Mouse (Mus musculus) adrenal gland, adult 18-20 months (tissue): ENCODE measurements around the gene Ppm1h. TPM values are rescaled to one million over a fixed set of nuclear protein-coding genes. Genes with fewer than 3 reads are reported as not detected.

ENCODE experiments used
- DNase-seq, 2 experiments: peaks; one replicate each; pipeline ENCODE4 v3.0.0; 2021 to 2022; ENCODE audit warnings: low spot score in 2 of 2
- long read RNA-seq, 2 experiments: library from polyadenylated mRNA; stranded (forward); transcript quantifications; one replicate each; pipeline ENCODE4 v2.0.0; 2021
- total RNA-seq, 2 experiments: library from RNA; stranded (reverse); gene quantifications; 1 replicate in 1 of 2; 2 replicates in 1 of 2; pipeline ENCODE4 v1.2.3; 2021

Gene Ppm1h
- 10 to 100 TPM; 12.9 to 22.6 TPM for total RNA-seq
- long read RNA-seq, experiment 1, full-length matches to known transcripts: 3 of 5 reads
- long read RNA-seq, experiment 1, partial matches to known transcripts: 1 of 5 reads
- long read RNA-seq, experiment 1, other reads (novel, unspliced or antisense): 1 of 5 reads
- long read RNA-seq, experiment 2, full-length matches to known transcripts: 6 of 12 reads
- long read RNA-seq, experiment 2, partial matches to known transcripts: 1 of 12 reads
- long read RNA-seq, experiment 2, other reads (novel, unspliced or antisense): 5 of 12 reads

GRCm38 (mm10) chr10:122678541-122679436, at the start of gene Ppm1h:
Gene Ppm1h, plus strand, starts transcription at chr10:122678762.
- DNase-seq: peak; percentile 60 to 69

GRCm38 (mm10) chr10:122629003-122629402, 49.6 kb upstream of the Ppm1h start:
- DNase-seq: no peak

- no peak for DNase-seq
These were observed 38.7 kb upstream of the Ppm1h start for GRCm38 (mm10) chr10:122639879-122640278.

GRCm38 (mm10) chr10:122641263-122641795, 37.2 kb upstream of the Ppm1h start:
- no peak for DNase-seq

- DNase-seq: no peak
These were observed 36.4 kb upstream of the Ppm1h start for GRCm38 (mm10) chr10:122642125-122642524.

- no peak for DNase-seq
These were observed 26.6 kb upstream of the Ppm1h start for GRCm38 (mm10) chr10:122651932-122652331.

- no peak for DNase-seq
These were observed 26.0 kb upstream of the Ppm1h start for GRCm38 (mm10) chr10:122652578-122652977.

- DNase-seq: no peak
These were observed 12.9 kb upstream of the Ppm1h start for GRCm38 (mm10) chr10:122665652-122666051.

GRCm38 (mm10) chr10:122671253-122671652, 7.3 kb upstream of the Ppm1h start:
- DNase-seq: no peak

GRCm38 (mm10) chr10:122672044-122672443, 6.5 kb upstream of the Ppm1h start:
- no peak for DNase-seq

- DNase-seq: peak in 1 of 2 experiments; percentile 27
These were observed 979 bp downstream of the Ppm1h start for GRCm38 (mm10) chr10:122679437-122680045.

- DNase-seq: peak; percentile 6 to 27
These were observed 2.0 kb downstream of the Ppm1h start for GRCm38 (mm10) chr10:122680387-122681084.

GRCm38 (mm10) chr10:122681085-122681408, 2.5 kb downstream of the Ppm1h start:
- no peak for DNase-seq

GRCm38 (mm10) chr10:122683819-122684330, 5.3 kb downstream of the Ppm1h start:
- no peak for DNase-seq

- DNase-seq: no peak
These were observed 6.7 kb downstream of the Ppm1h start for GRCm38 (mm10) chr10:122685297-122685696.

- DNase-seq: no peak
These were observed 7.4 kb downstream of the Ppm1h start for GRCm38 (mm10) chr10:122685836-122686531.

- no peak for DNase-seq
These were observed 12.1 kb downstream of the Ppm1h start for GRCm38 (mm10) chr10:122690698-122691097.

- DNase-seq: no peak
These were observed 14.7 kb downstream of the Ppm1h start for GRCm38 (mm10) chr10:122693158-122693777.

- no peak for DNase-seq
These were observed 15.5 kb downstream of the Ppm1h start for GRCm38 (mm10) chr10:122693911-122694618.
